Mouse (Mus musculus) liver, postnatal 0 days (tissue): Measurements from ENCODE around the gene Tk1. TPM values are rescaled to one million over a fixed set of nuclear protein-coding genes. Genes with fewer than 3 reads are reported as not detected.

Source experiments
- ATAC-seq: fragments of 200-750 bp; cut with Nextera tagmentation; 2 replicates; pipeline ENCODE4 v1.8.0; 2017; ENCODE audit warnings: mild to moderate bottlenecking, moderate library complexity
- DNase-seq: peaks from one replicate; pipeline ENCODE4 v3.0.0-alpha.2; 2016
- H3K27ac ChIP-seq: fragments of 300-500 bp; sonication (generic); 2 replicates; pipeline ENCODE4 v1.5.1; 2014; ENCODE audit warnings: antibody characterized with exemption, moderate library complexity, mild to moderate bottlenecking, low read depth
- H3K27me3 ChIP-seq: fragments of 300-500 bp; sonication (generic); 2 replicates; pipeline ENCODE4 v1.6.1; 2014; ENCODE audit warnings: low read length, control low read depth, mixed read lengths; ENCODE audit not compliant: insufficient read depth
- H3K36me3 ChIP-seq: fragments of 300-500 bp; sonication (generic); replicated peaks from 2 replicates; pipeline ENCODE4 v1.6.1; 2014; ENCODE audit warnings: mild to moderate bottlenecking, control low read depth, low read length, moderate library complexity, mixed read lengths; ENCODE audit not compliant: insufficient read depth
- H3K4me1 ChIP-seq: fragments of 300-500 bp; sonication (generic); 2 replicates; pipeline ENCODE4 v1.6.1; 2014; ENCODE audit warnings: antibody characterized with exemption, mild to moderate bottlenecking, control low read depth; ENCODE audit not compliant: insufficient read depth
- H3K4me2 ChIP-seq: fragments of 300-500 bp; sonication (generic); 2 replicates; pipeline ENCODE4 v1.6.1; 2014; ENCODE audit warnings: low read depth, mild to moderate bottlenecking, low read length, moderate library complexity, mixed read lengths
- H3K4me3 ChIP-seq: fragments of 300-500 bp; sonication (generic); 2 replicates; pipeline ENCODE4 v1.5.1; 2014; ENCODE audit warnings: low read depth, low read length
- H3K9ac ChIP-seq: fragments of 300-500 bp; sonication (generic); replicated peaks from 2 replicates; pipeline ENCODE4 v1.6.1; 2014; ENCODE audit warnings: mild to moderate bottlenecking, moderate library complexity
- H3K9me3 ChIP-seq: fragments of 300-500 bp; sonication (generic); 2 replicates; pipeline ENCODE4 v1.6.1; 2016; ENCODE audit warnings: mild to moderate bottlenecking, control low read depth, low read length, mixed read lengths
- CTCF ChIP-seq: sonication (generic); IDR thresholded peaks from 2 replicates; pipeline ENCODE4 v1.5.1; 2016; ENCODE audit warnings: antibody characterized with exemption, low read depth
- EP300 ChIP-seq: IDR thresholded peaks from 2 replicates; pipeline ENCODE4 v1.6.1; 2016; ENCODE audit warnings: antibody characterized with exemption, low read depth, mild to moderate bottlenecking
- WGBS: fragments of 180-500 bp; shearing (Covaris S2); extraction: QIAGEN DNeasy Blood & Tissue Kit; methylation state at CpG from one replicate; pipeline ENCODE4 v1.1.7; 2014; ENCODE audit not compliant: insufficient replicate concordance; 5-methylcytosine and 5-hydroxymethylcytosine counted together
- polyA plus RNA-seq: library from polyadenylated mRNA; unstranded; fragments of >200 nt; fragmentation: Nextera tagmentation; extraction: Ambion mirVana; gene quantifications from 2 replicates; pipeline ENCODE4 v1.2.1, GENCODE M21; 2015

The Tk1 gene
- polyA plus RNA-seq, 1 experiment from 2014 or later: 101 TPM

DNA sequence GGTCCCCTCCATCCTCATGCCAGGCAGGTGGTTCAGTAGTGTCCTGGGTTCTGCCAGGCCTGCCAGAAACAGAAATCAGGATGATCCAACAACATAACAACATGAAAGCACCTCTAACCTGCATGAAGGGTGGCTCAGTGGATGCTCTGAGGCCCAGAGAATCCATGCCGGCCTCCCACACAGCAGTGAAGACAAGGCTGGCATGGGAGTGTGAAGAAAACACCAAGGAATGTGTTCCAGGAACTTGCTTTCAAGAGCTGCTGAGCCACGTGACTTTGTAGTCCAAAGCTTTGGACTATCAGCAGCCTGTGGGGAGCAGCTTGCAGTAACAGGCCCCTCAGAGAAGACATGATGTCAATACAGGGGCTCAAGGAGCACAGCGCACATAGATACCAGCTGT, 59.6 kb downstream of the Tk1 start:
- ATAC-seq (no peak), DNase-seq (no peak)
- Histone ChIP-seq H3K9me3 (no peaks in the 10 kb centered on the region), H3K36me3 (peaks cover 70% of the 10 kb centered on the region), H3K27ac (no peak overlapping the region), H3K27me3 (no peaks in the 10 kb centered on the region), H3K4me3 (no peak overlapping the region), H3K9ac (no peak overlapping the region), H3K4me1 (no peaks in the 10 kb centered on the region), H3K4me2 (no peak overlapping the region)
- no peak for TF ChIP-seq CTCF
- TF ChIP-seq EP300: no peak
- WGBS: 86% methylated on average over 3 of the region's 3 CpGs

Other genes starting within 250 kb of the Tk1 start
- gene Tnrc6c, start 171.8 kb downstream of the Tk1 start, polyA plus RNA-seq: 2.8 and 3.0 TPM in 2 replicates
- gene Tmc8, start 44.0 kb downstream of the Tk1 start, polyA plus RNA-seq: 6.3 and 6.8 TPM in 2 replicates
- gene Tmc6, start 43.9 kb downstream of the Tk1 start, polyA plus RNA-seq: 19.0 and 20.2 TPM in 2 replicates
- 32.7 and 33.8 TPM in 2 replicates for gene 6030468B19Rik, start 28.4 kb downstream of the Tk1 start, polyA plus RNA-seq
- gene Gm20708, start 16.4 kb downstream of the Tk1 start, polyA plus RNA-seq: 0.33 and 0.48 TPM in 2 replicates
- 60.6 and 62.2 TPM in 2 replicates for gene Syngr2, start 16.4 kb downstream of the Tk1 start, polyA plus RNA-seq
- gene Afmid, start 168 bp downstream of the Tk1 start, polyA plus RNA-seq: 32.9 and 34.4 TPM in 2 replicates
- 193 and 197 TPM in 2 replicates for gene Birc5, start 23.2 kb upstream of the Tk1 start, polyA plus RNA-seq
- gene Tmem235, start 34.7 kb upstream of the Tk1 start, polyA plus RNA-seq: not detected in 2 replicates
- gene Tha1, start 47.4 kb upstream of the Tk1 start, polyA plus RNA-seq: 6.6 and 7.1 TPM in 2 replicates
- gene Socs3, start 144.0 kb upstream of the Tk1 start, polyA plus RNA-seq: 3.5 and 5.8 TPM in 2 replicates
- 9.1 and 10.1 TPM in 2 replicates for gene Pgs1, start 160.2 kb upstream of the Tk1 start, polyA plus RNA-seq